ENCODE assay signal across 10 mouse cellular contexts in genomic region chr1:36145050-36145449, GRCm38 (mm10).
DNase-seq lines count a peak whose midpoint lies in the region; ATAC-seq and TF ChIP-seq lines count a peak whose summit lies in the region.
"Had no signal": no experiment of that assay in that cellular context is flagged by ENCODE, and none has a peak within 500 bp of the region (broad histone marks: within the 10 kb centered on the region; RNA-seq: fewer than 3 reads in every experiment).

No protein-coding gene starts in this region.

- no peaks in the 10 kb centered on the region for H3K4me1 ChIP-seq in intestine, postnatal 0 days (replicated peaks; ENCODE audit: control insufficient read depth, insufficient read depth, low read length)
- no peaks in the 10 kb centered on the region for H3K4me1 ChIP-seq in intestine, embryonic 15.5 days (replicated peaks)
- H3K4me1 ChIP-seq: hindbrain, embryonic 15.5 days; neural tube, embryonic 13.5 days had no signal

- DNase-seq in CD4-positive helper T cell, adult 2 months (ENCODE audit: low read depth, low spot score), result peak; percentile 53
- DNase-seq in NIH3T3 (ENCODE audit: low read depth), result peak; percentile 78
- DNase-seq in kidney, postnatal 10 days, result peak; percentile 77
- DNase-seq in mesoderm, embryonic 11.5 days (ENCODE audit: low read depth, low spot score), result peak; percentile 30
- no peak for DNase-seq in urinary bladder, adult 2 months (ENCODE audit: low spot score)
- no peak for DNase-seq in testis, postnatal 14 days (ENCODE audit: low spot score)

- peak; percentile 72 for TF ChIP-seq CTCF in intestine, postnatal 0 days (IDR thresholded peaks at IDR 0.05; ENCODE audit: low read depth)

- peaks cover 63% of the 10 kb centered on the region for H3K36me3 ChIP-seq in intestine, postnatal 0 days (ENCODE audit: control insufficient read depth, insufficient read depth)
- peaks cover 28% of the 10 kb centered on the region for H3K36me3 ChIP-seq in intestine, embryonic 15.5 days

- no peak overlapping the region for H3K4me2 ChIP-seq in intestine, postnatal 0 days (replicated peaks; ENCODE audit: low read depth)
- no peak overlapping the region for H3K4me2 ChIP-seq in intestine, embryonic 15.5 days (replicated peaks)
- H3K4me2 ChIP-seq: hindbrain, embryonic 15.5 days; neural tube, embryonic 13.5 days had no signal

- no peak overlapping the region for H3K4me3 ChIP-seq in intestine, postnatal 0 days (ENCODE audit: low read depth, low read length)
- H3K4me3 ChIP-seq in intestine, embryonic 15.5 days (replicated peaks), result no peak overlapping the region
- H3K4me3 ChIP-seq: hindbrain, embryonic 15.5 days; neural tube, embryonic 13.5 days had no signal

- no peaks in the 10 kb centered on the region for H3K9me3 ChIP-seq in intestine, postnatal 0 days (ENCODE audit: control insufficient read depth)
- no peaks in the 10 kb centered on the region for H3K9me3 ChIP-seq in intestine, embryonic 15.5 days
- H3K9me3 ChIP-seq: hindbrain, embryonic 15.5 days; neural tube, embryonic 13.5 days had no signal

- no peak overlapping the region for H3K9ac ChIP-seq in intestine, postnatal 0 days (ENCODE audit: low read depth, low read length)
- H3K9ac ChIP-seq in intestine, embryonic 15.5 days, result no peak overlapping the region
- H3K9ac ChIP-seq: hindbrain, embryonic 15.5 days; neural tube, embryonic 13.5 days had no signal

- ATAC-seq in intestine, postnatal 0 days, result no peak
- no peak for ATAC-seq in intestine, embryonic 15.5 days

- WGBS in intestine, postnatal 0 days, result 10% methylated on average over 1 of the region's 1 CpGs
- WGBS in intestine, embryonic 15.5 days, result 14% methylated on average over 1 of the region's 1 CpGs

- no peaks in the 10 kb centered on the region for H3K27me3 ChIP-seq in intestine, postnatal 0 days (replicated peaks; ENCODE audit: control insufficient read depth, insufficient read depth, low read length)
- no peaks in the 10 kb centered on the region for H3K27me3 ChIP-seq in intestine, embryonic 15.5 days (replicated peaks)
- H3K27me3 ChIP-seq: hindbrain, embryonic 15.5 days; neural tube, embryonic 13.5 days had no signal

- H3K27ac ChIP-seq in intestine, postnatal 0 days (ENCODE audit: low read depth, low read length), result no peak overlapping the region
- no peak overlapping the region for H3K27ac ChIP-seq in intestine, embryonic 15.5 days
- H3K27ac ChIP-seq: hindbrain, embryonic 15.5 days; neural tube, embryonic 13.5 days had no signal

Comparison
In these comparisons a context has a peak if more than half of its experiments do, and no peak if none do; other contexts are left out.
1. DNase-seq: peak in CD4-positive helper T cell, adult 2 months (single experiment), NIH3T3 (single experiment), kidney, postnatal 10 days (single experiment) and mesoderm, embryonic 11.5 days (single experiment); none in urinary bladder, adult 2 months (single experiment) and testis, postnatal 14 days (single experiment).